Mouse (Mus musculus): ENCODE data around the gene Angptl8. TPM values are rescaled to one million over a fixed set of nuclear protein-coding genes. Genes with fewer than 3 reads are reported as not detected.

The Angptl8 gene
- polyA plus RNA-seq, 1 experiment = not detected

DNA sequence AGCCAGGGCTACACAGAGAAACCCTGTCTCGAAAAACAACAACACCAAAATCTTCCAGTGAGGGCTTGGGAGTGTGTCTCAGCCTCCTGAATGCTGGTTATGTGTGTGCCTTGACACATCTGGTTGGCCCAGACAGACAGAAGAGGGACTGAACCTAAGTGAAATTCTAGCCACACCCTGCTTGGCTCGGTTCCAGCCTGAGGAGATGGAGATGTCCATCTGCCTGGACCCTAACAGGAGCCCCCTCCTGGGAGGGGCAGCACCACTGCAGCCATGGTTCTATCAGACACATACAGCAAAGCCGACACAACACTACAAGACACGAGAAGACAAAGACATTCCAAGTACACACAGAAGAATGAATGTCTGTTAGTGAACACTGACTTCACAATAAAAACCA, 17.2 kb upstream of the Angptl8 start:
- H3K4me3 ChIP-seq (replicated peaks; ENCODE audit: insufficient read depth, low read depth, low read length) = no peak overlapping the region
- DNase-seq = no peak
- H3K27me3 ChIP-seq (ENCODE audit: control insufficient read depth, insufficient read depth, low read length) = no peaks in the 10 kb centered on the region
- WGBS = 79% methylated on average over 4 of the region's 4 CpGs
- H3K27ac ChIP-seq (ENCODE audit: insufficient read depth, low read length) = no peak overlapping the region
- peaks cover 20% of the 10 kb centered on the region for H3K4me1 ChIP-seq (ENCODE audit: control insufficient read depth, insufficient read depth, low read length)
- TF ChIP-seq CTCF (IDR thresholded peaks at IDR 0.05; ENCODE audit: borderline replicate concordance, insufficient read depth, low read depth, low read length) (no peak), POLR2A (IDR thresholded peaks at IDR 0.05; ENCODE audit: borderline replicate concordance, insufficient read depth, low read length) (no peak)

DNA sequence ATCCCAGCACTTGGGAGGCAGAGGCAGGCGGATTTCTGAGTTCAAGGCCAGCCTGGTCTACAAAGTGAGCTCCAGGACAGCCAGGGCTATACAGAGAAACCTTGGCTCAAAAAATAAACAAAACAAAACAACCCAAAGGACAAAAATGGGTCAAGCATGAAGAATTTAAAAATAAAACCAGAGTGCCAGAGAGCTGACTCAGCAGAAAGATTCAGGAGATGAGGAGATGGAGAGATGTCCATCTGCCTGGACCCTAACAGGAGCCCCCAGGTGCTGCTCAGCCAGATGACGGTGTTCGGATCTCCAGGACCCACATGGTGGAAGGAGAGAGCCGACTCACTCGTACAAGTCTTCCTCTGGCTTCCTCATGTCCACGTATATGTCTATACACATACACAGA, 16.7 kb upstream of the Angptl8 start:
- Histone ChIP-seq H3K4me1 (ENCODE audit: control insufficient read depth, insufficient read depth, low read length) (peaks cover 20% of the 10 kb centered on the region), H3K27me3 (ENCODE audit: control insufficient read depth, insufficient read depth, low read length) (no peaks in the 10 kb centered on the region), H3K4me3 (replicated peaks; ENCODE audit: insufficient read depth, low read depth, low read length) (no peak overlapping the region), H3K27ac (ENCODE audit: insufficient read depth, low read length) (no peak overlapping the region)
- DNase-seq = no peak
- TF ChIP-seq CTCF (IDR thresholded peaks at IDR 0.05; ENCODE audit: borderline replicate concordance, insufficient read depth, low read depth, low read length) = no peak
- TF ChIP-seq POLR2A (IDR thresholded peaks at IDR 0.05; ENCODE audit: borderline replicate concordance, insufficient read depth, low read length) = no peak
- WGBS = 76% methylated on average over 6 of the region's 6 CpGs

DNA sequence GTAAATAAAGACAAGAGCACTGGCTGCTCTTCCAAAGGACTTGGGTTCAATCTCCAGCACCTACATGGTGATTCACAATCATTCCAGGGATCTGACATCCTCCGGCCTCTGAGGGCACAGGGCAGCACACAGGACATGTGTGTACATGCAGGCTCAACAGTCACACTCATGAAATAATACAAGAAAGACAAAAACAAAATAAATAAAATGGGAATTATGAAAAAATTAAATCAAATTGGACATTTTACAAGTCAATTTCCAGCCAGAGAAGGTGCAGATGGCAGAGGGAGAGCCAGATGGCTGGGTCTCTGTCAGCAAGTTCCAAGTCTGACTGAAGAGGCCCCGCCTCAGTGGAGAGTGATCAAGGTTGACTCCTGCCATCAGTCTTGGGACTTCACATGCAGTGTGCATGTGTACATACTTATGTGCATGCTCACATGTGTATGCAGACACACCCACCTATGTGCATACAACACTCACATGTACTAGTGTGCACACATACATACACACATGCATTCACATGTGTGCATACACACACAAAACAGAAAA, 16.1 kb upstream of the Angptl8 start:
- DNase-seq = peak; percentile 63 to 73
- WGBS = 43% methylated on average over 2 of the region's 2 CpGs
- no peak overlapping the region for H3K27ac ChIP-seq (ENCODE audit: insufficient read depth, low read length)

DNA sequence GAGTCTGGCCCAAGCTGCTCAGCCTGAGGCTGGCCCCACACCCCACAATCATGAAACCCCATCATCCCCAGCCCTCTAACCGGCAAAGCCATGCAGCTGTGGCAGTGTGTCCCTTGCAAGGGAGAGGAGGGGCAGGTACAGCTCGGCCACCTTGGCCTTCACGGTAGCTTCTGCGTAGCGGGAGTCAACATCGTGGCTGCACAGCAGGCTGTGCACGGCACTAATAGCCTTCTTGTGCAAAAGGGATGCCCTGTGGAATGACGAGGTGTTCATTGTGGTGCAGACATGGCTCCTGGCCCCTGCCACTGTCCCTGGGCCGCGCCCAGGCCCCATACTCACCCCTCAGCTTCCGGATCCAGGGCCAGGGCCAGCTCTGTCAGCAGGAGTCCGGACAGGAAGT, 15.1 kb upstream of the Angptl8 start:
- TF ChIP-seq POLR2A (IDR thresholded peaks at IDR 0.05; ENCODE audit: borderline replicate concordance, insufficient read depth, low read length) (no peak), CTCF (IDR thresholded peaks at IDR 0.05; ENCODE audit: borderline replicate concordance, insufficient read depth, low read depth, low read length) (no peak)
- DNase-seq = no peak
- peaks cover 20% of the 10 kb centered on the region for H3K4me1 ChIP-seq (ENCODE audit: control insufficient read depth, insufficient read depth, low read length)
- no peak overlapping the region for H3K4me3 ChIP-seq (replicated peaks; ENCODE audit: insufficient read depth, low read depth, low read length)
- 61% methylated on average over 12 of the region's 12 CpGs for WGBS
- no peak overlapping the region for H3K27ac ChIP-seq (ENCODE audit: insufficient read depth, low read length)
- H3K27me3 ChIP-seq (ENCODE audit: control insufficient read depth, insufficient read depth, low read length) = no peaks in the 10 kb centered on the region

More for the DNA sequence above, 16.1 kb upstream of the Angptl8 start:
- no peak for TF ChIP-seq POLR2A (IDR thresholded peaks at IDR 0.05; ENCODE audit: borderline replicate concordance, insufficient read depth, low read length)
- no peak for TF ChIP-seq CTCF (IDR thresholded peaks at IDR 0.05; ENCODE audit: borderline replicate concordance, insufficient read depth, low read depth, low read length)
- Histone ChIP-seq H3K27me3 (ENCODE audit: control insufficient read depth, insufficient read depth, low read length) (no peaks in the 10 kb centered on the region), H3K4me1 (ENCODE audit: control insufficient read depth, insufficient read depth, low read length) (peaks cover 20% of the 10 kb centered on the region), H3K4me3 (replicated peaks; ENCODE audit: insufficient read depth, low read depth, low read length) (no peak overlapping the region)

DNA sequence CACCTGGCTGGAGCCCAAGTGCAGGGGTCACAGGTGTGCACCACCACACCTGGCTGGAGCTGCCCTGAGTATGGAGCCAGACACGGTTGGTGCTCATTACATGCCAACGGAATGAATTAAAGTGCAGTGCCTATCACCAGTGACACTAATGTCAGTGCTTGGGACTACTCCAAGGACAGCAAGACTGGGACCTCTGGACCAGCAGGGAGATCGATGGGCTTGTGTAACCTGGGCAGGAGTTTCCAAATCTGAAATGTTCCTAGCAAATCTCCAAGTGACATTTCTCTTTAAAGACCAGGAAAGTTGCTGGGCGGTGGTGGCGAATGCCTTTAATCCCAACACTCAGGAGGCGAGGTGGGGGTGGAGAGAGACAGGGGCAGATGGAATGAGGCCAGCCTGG, 12.6 kb upstream of the Angptl8 start:
- H3K27me3 ChIP-seq (ENCODE audit: control insufficient read depth, insufficient read depth, low read length) = no peaks in the 10 kb centered on the region
- 66% methylated on average over 6 of the region's 6 CpGs for WGBS

DNA sequence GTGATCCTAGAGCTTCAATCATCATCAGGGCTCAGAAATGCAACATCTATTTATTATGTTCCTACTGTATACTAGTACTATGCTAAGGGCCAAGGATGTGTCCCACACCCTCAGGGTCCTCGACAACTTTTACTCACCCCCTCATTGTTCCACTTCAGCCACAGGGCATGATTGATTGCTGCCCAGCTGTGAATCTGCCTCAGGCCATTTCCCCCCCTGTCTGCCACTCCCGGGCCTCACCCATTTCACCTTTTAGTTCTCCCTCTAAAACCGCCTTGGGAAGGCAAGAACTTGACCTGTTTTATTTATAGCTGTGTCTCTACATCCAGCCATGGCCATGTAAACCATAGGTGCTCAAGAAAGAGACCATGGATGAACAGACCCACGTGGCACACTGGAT, 11.4 kb upstream of the Angptl8 start:
- DNase-seq = no peak
- WGBS = 75% methylated on average over 4 of the region's 4 CpGs
- Histone ChIP-seq H3K27ac (ENCODE audit: insufficient read depth, low read length) (no peak overlapping the region), H3K27me3 (ENCODE audit: control insufficient read depth, insufficient read depth, low read length) (no peaks in the 10 kb centered on the region), H3K4me3 (replicated peaks; ENCODE audit: insufficient read depth, low read depth, low read length) (no peak overlapping the region), H3K4me1 (ENCODE audit: control insufficient read depth, insufficient read depth, low read length) (peaks cover 14% of the 10 kb centered on the region)
- TF ChIP-seq CTCF (IDR thresholded peaks at IDR 0.05; ENCODE audit: borderline replicate concordance, insufficient read depth, low read depth, low read length) (no peak), POLR2A (IDR thresholded peaks at IDR 0.05; ENCODE audit: borderline replicate concordance, insufficient read depth, low read length) (no peak)

More for the DNA sequence above, 12.6 kb upstream of the Angptl8 start:
- H3K4me3 ChIP-seq (replicated peaks; ENCODE audit: insufficient read depth, low read depth, low read length) = no peak overlapping the region
- H3K4me1 ChIP-seq (ENCODE audit: control insufficient read depth, insufficient read depth, low read length) = peaks cover 14% of the 10 kb centered on the region
- TF ChIP-seq CTCF (IDR thresholded peaks at IDR 0.05; ENCODE audit: borderline replicate concordance, insufficient read depth, low read depth, low read length) (no peak), POLR2A (IDR thresholded peaks at IDR 0.05; ENCODE audit: borderline replicate concordance, insufficient read depth, low read length) (no peak)
- no peak for DNase-seq
- H3K27ac ChIP-seq (ENCODE audit: insufficient read depth, low read length) = no peak overlapping the region

DNA sequence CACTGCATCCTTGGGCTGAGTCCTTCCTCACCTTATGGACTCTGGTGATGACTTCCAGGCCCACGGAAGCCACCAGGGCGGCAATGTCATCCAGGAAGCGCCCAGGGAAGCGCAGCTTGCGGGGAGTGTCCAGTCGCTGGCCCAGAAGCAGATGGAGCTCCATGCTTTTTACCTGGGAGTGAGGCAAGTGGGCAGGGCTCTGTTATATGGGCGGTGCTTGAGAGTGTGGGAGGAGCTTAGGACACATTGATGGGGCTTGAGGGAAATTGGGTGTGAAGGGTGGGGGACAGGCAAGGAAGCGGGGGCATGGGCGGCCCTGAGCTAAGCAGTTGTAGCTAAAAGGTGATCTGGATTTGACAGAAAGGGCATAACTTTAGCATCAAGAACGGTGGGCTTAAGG, 10.9 kb upstream of the Angptl8 start:
- TF ChIP-seq POLR2A (IDR thresholded peaks at IDR 0.05; ENCODE audit: borderline replicate concordance, insufficient read depth, low read length) = no peak
- no peak for TF ChIP-seq CTCF (IDR thresholded peaks at IDR 0.05; ENCODE audit: borderline replicate concordance, insufficient read depth, low read depth, low read length)
- Histone ChIP-seq H3K27ac (ENCODE audit: insufficient read depth, low read length) (no peak overlapping the region), H3K27me3 (ENCODE audit: control insufficient read depth, insufficient read depth, low read length) (no peaks in the 10 kb centered on the region), H3K4me1 (ENCODE audit: control insufficient read depth, insufficient read depth, low read length) (peaks cover 11% of the 10 kb centered on the region), H3K4me3 (replicated peaks; ENCODE audit: insufficient read depth, low read depth, low read length) (no peak overlapping the region)
- 78% methylated on average over 10 of the region's 10 CpGs for WGBS
- DNase-seq = no peak

DNA sequence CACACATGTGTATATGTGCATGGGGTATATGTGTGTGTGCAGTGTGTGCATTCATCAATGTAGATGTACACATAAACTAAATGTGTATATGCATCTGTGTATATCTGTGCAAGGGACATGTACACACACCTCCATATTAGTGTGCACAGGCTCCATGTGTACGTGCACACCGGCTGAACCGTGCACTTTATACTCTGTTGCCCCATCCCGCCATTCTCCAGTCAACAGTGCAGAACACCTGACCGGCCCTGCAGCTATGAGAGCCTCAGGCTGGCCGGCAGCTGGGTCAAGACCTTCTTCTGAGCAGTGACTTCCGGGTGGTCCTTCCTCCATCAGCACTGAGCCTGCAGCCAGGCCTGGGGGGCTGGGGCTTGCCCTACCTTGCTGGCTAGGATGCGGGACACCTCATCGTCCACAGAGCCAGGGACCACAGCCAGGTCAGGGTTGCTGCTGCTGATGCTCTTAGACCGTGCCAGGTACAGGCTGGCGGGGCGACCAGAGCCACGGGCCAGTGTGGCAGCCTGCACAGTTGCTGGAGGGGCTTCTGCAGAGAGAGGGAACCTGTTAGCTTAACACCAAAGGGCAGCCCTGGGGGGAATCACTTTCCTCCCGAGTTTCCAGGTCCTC, 5.4 kb upstream of the Angptl8 start:
- H3K27me3 ChIP-seq (ENCODE audit: control insufficient read depth, insufficient read depth, low read length) = no peaks in the 10 kb centered on the region
- no peak overlapping the region for H3K4me3 ChIP-seq (replicated peaks; ENCODE audit: insufficient read depth, low read depth, low read length)
- DNase-seq = no peak
- TF ChIP-seq CTCF (IDR thresholded peaks at IDR 0.05; ENCODE audit: borderline replicate concordance, insufficient read depth, low read depth, low read length) = no peak
- no peak overlapping the region for H3K27ac ChIP-seq (ENCODE audit: insufficient read depth, low read length)
- peaks cover 12% of the 10 kb centered on the region for H3K4me1 ChIP-seq (ENCODE audit: control insufficient read depth, insufficient read depth, low read length)
- 59% methylated on average over 14 of the region's 14 CpGs for WGBS

Data from cerebellum, adult 2 months (tissue).